ENCODE assay signal across 8 mouse cellular contexts in genomic region chr4:31964194-31964875, GRCm38 (mm10). TPM values are rescaled to one million over a fixed set of nuclear protein-coding genes. Genes with fewer than 3 reads are reported as not detected.
A peak's percentile ranks its signal among the peaks of the same experiment; 100 is the strongest.
DNase-seq lines count a peak whose midpoint lies in the region; ATAC-seq and TF ChIP-seq lines count a peak whose summit lies in the region.

No protein-coding gene starts in this region.

- H3K9ac ChIP-seq in forebrain, postnatal 0 days, result peak overlapping the region; percentile 89
- H3K9ac ChIP-seq in liver, postnatal 0 days (replicated peaks), result peak overlapping the region; percentile 92
- peak overlapping the region; percentile 94 for H3K9ac ChIP-seq in stomach, embryonic 16.5 days (ENCODE audit: low read length)

- H3K27ac ChIP-seq in layer of hippocampus, adult 2 months, result peak overlapping the region; percentile 100
- H3K27ac ChIP-seq in forebrain, postnatal 0 days (ENCODE audit: low read depth, low read length), result peak overlapping the region; percentile 99
- peak overlapping the region; percentile 98 for H3K27ac ChIP-seq in liver, postnatal 0 days (ENCODE audit: low read depth)
- H3K27ac ChIP-seq in stomach, embryonic 16.5 days (ENCODE audit: low read length), result peak overlapping the region; percentile 99

- H3K9me3 ChIP-seq in forebrain, postnatal 0 days (ENCODE audit: low read length), result no peaks in the 10 kb centered on the region
- H3K9me3 ChIP-seq in liver, postnatal 0 days (ENCODE audit: low read length), result no peaks in the 10 kb centered on the region
- no peaks in the 10 kb centered on the region for H3K9me3 ChIP-seq in stomach, embryonic 16.5 days (replicated peaks; ENCODE audit: control insufficient read depth, low read length)

- H3K36me3 ChIP-seq in forebrain, postnatal 0 days (ENCODE audit: insufficient read depth), result no peaks in the 10 kb centered on the region
- H3K36me3 ChIP-seq in liver, postnatal 0 days (replicated peaks; ENCODE audit: insufficient read depth, low read length), result no peaks in the 10 kb centered on the region; the same call in 1 of the 2 replicates
- no peaks in the 10 kb centered on the region for H3K36me3 ChIP-seq in stomach, embryonic 16.5 days (ENCODE audit: control insufficient read depth, insufficient read depth, low read length)

- no peak for TF ChIP-seq EP300 in liver, postnatal 0 days (IDR thresholded peaks at IDR 0.05; ENCODE audit: low read depth)

- WGBS in forebrain, postnatal 0 days, result under 1% methylated on average over 46 of the region's 47 CpGs
- under 1% methylated on average over 47 of the region's 47 CpGs for WGBS in liver, postnatal 0 days (ENCODE audit: insufficient replicate concordance)
- WGBS in stomach, embryonic 16.5 days, result under 1% methylated on average over 47 of the region's 47 CpGs

- peaks cover 15% of the 10 kb centered on the region; the same call in 1 of the 2 replicates for H3K4me1 ChIP-seq in forebrain, postnatal 0 days (ENCODE audit: insufficient read depth)
- peaks cover 14% of the 10 kb centered on the region for H3K4me1 ChIP-seq in liver, postnatal 0 days (ENCODE audit: insufficient read depth)
- H3K4me1 ChIP-seq in stomach, embryonic 16.5 days (ENCODE audit: control insufficient read depth, insufficient read depth, low read length), result peaks cover 11% of the 10 kb centered on the region

- peak in 1 of 2 experiments; percentile 8 for DNase-seq in layer of hippocampus, adult 2 months (ENCODE audit: low spot score in 2 of 2)
- DNase-seq in layer of hippocampus, adult 8-10 months (ENCODE audit: low spot score in 2 of 2), result no peak
- DNase-seq in forebrain, postnatal 0 days, result peak; percentile 31
- DNase-seq in liver, postnatal 0 days, result no peak
- DNase-seq in cerebellum, adult 11 months, result no peak
- DNase-seq in ovary, adult 18-20 months (ENCODE audit: low spot score), result no peak

- TF ChIP-seq CTCF in layer of hippocampus, adult 2 months (conservative IDR thresholded peaks at IDR 0.05), result no peak
- no peak for TF ChIP-seq CTCF in forebrain, postnatal 0 days (IDR thresholded peaks at IDR 0.05; ENCODE audit: low read depth)
- no peak for TF ChIP-seq CTCF in liver, postnatal 0 days (IDR thresholded peaks at IDR 0.05; ENCODE audit: low read depth)

- no peaks in the 10 kb centered on the region for H3K27me3 ChIP-seq in forebrain, postnatal 0 days (ENCODE audit: insufficient read depth, low read length)
- no peaks in the 10 kb centered on the region for H3K27me3 ChIP-seq in liver, postnatal 0 days (ENCODE audit: insufficient read depth, low read length)
- no peaks in the 10 kb centered on the region for H3K27me3 ChIP-seq in stomach, embryonic 16.5 days (ENCODE audit: control insufficient read depth, insufficient read depth, low read length)

- H3K4me3 ChIP-seq in layer of hippocampus, adult 2 months, result peak overlapping the region; percentile 94
- peak overlapping the region; percentile 90 for H3K4me3 ChIP-seq in forebrain, postnatal 0 days (ENCODE audit: low read depth, low read length)
- peak overlapping the region; percentile 87 for H3K4me3 ChIP-seq in liver, postnatal 0 days (ENCODE audit: low read depth, low read length)
- peak overlapping the region; percentile 93 for H3K4me3 ChIP-seq in stomach, embryonic 16.5 days (replicated peaks; ENCODE audit: low read length)

- peak; percentile 37 for ATAC-seq in activated CD4-positive, CD25-positive, alpha-beta regulatory T cell, adult 4 months
- no peak for ATAC-seq in forebrain, postnatal 0 days
- ATAC-seq in liver, postnatal 0 days, result peak; percentile 24
- no peak for ATAC-seq in stomach, embryonic 16.5 days (ENCODE audit: insufficient read depth, low FRiP score)

- H3K4me2 ChIP-seq in forebrain, postnatal 0 days (ENCODE audit: low read depth), result peak overlapping the region; percentile 85
- peak overlapping the region; percentile 95 for H3K4me2 ChIP-seq in liver, postnatal 0 days (ENCODE audit: low read depth, low read length)
- H3K4me2 ChIP-seq in stomach, embryonic 16.5 days (ENCODE audit: low read depth, low read length), result peak overlapping the region; percentile 69

RNA-seq across cellular contexts. Expression of gene Map3k7, which starts 0.4 kb away (rescaled TPM):
- total RNA-seq in layer of hippocampus, adult 2 months (2021), result 10 to 100 TPM; 39.8 to 40.0 TPM
- total RNA-seq in layer of hippocampus, adult 8-10 months (2022), result 10 to 100 TPM; 34.6 to 46.9 (median 40.3) TPM
- polyA plus RNA-seq in activated CD4-positive, CD25-positive, alpha-beta regulatory T cell, adult 4 months (2017; shearing (Covaris generic)), result 1 to 10 TPM; 5.8 to 9.5 TPM
- total RNA-seq in forebrain, postnatal 0 days (2014; rRNA removed), result 45.3 and 53.6 TPM in 2 replicates
- polyA plus RNA-seq in forebrain, postnatal 0 days (2015; fragmentation: Nextera tagmentation; extraction: Ambion mirVana), result 15.9 and 17.6 TPM in 2 replicates
- 7.6 and 8.0 TPM in 2 replicates for polyA plus RNA-seq in liver, postnatal 0 days (2015; fragmentation: Nextera tagmentation; extraction: Ambion mirVana)
- polyA plus RNA-seq in stomach, embryonic 16.5 days (2015; fragmentation: Nextera tagmentation; extraction: Ambion mirVana), result 11.5 and 12.5 TPM in 2 replicates

Comparison
In these comparisons a context has a peak if more than half of its experiments do, and no peak if none do; other contexts are left out.
1. ATAC-seq: peak in activated CD4-positive, CD25-positive, alpha-beta regulatory T cell, adult 4 months (single experiment) and liver, postnatal 0 days (single experiment); none in forebrain, postnatal 0 days (single experiment) and stomach, embryonic 16.5 days (single experiment).
2. Peak in every context shown above with its lines, with median percentiles within 50 percentile points of each other: H3K27ac ChIP-seq, H3K4me3 ChIP-seq, H3K4me2 ChIP-seq and H3K9ac ChIP-seq.